Mouse (Mus musculus) thymus, adult 2 months (tissue): ENCODE measurements around the gene Harbi1.

Experiments
- CTCF ChIP-seq: fragments of 200-500 bp; IDR thresholded peaks from 2 replicates; pipeline ENCODE4 v1.5.1; 2012; ENCODE audit warnings: mild to moderate bottlenecking, control low read depth, low read length, moderate library complexity, borderline replicate concordance; ENCODE audit not compliant: control insufficient read depth, poor library complexity, insufficient read depth; ENCODE audit errors: extremely low read depth
- POLR2A ChIP-seq: fragments of 200-500 bp; IDR thresholded peaks from 2 replicates; pipeline ENCODE4 v1.6.1; 2012; ENCODE audit warnings: mild to moderate bottlenecking, low read length, control low read depth, moderate library complexity; ENCODE audit not compliant: control insufficient read depth, poor library complexity, insufficient read depth; ENCODE audit errors: extremely low read depth

- no peak for TF ChIP-seq POLR2A
- no peak for TF ChIP-seq CTCF
These were observed 34.2 kb upstream of the Harbi1 start for GRCm38 (mm10) chr2:91676420-91676819.
